Mouse (Mus musculus) urinary bladder, postnatal 4 days (tissue): ENCODE measurements around the gene Crtac1.

Experiments
- DNase-seq, 2 experiments: peaks; one replicate each; pipeline ENCODE4 v3.0.0; 2021 to 2022; ENCODE audit warnings: low spot score in 2 of 2

Crtac1 gene

GRCm38 (mm10) chr19:42425208-42425607 lies 6.4 kb downstream of the Crtac1 start:
- no peak for DNase-seq

DNA sequence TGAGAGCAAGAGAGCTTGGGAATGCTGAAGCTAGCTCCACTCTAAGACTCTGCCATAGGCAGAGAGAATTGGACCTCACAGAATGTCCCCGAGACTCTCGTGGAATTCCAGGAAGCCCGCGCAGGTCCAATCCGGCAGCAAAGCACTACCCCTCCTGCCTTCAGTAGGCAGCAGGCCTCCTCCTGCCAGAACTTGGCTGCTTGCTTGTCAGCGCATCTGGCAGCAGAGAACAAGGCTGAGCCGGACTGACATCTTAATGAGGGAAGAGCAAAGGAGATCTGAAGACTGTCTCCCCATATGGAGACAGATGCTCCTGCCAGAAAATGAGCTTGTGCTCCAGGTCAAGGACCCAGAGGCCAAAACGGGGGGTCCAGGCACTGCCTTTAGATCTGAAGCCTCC lies 16.5 kb downstream of the Crtac1 start:
- no peak for DNase-seq

GRCm38 (mm10) chr19:42409856-42410255 lies 21.7 kb downstream of the Crtac1 start:
- DNase-seq = no peak

DNA sequence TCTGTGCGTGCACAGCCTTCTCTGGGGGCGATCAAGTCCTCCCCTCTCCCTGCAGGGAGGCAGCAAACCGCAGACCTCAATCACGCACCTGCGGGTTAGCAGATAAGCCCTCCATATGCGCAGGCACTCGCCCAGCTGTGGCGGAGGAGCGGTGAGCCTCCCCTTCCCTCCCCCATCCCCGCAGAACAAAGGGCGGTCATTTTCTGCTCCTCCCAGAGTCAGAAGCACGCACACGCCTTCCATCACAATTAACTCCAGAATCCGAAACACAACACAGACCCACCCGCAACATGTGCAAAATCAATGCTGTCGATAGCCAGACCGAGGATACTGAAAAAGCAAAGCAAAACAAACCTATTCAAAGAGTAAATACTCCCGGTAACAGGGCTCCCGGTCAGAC lies 22.4 kb downstream of the Crtac1 start:
- DNase-seq = no peak

DNA sequence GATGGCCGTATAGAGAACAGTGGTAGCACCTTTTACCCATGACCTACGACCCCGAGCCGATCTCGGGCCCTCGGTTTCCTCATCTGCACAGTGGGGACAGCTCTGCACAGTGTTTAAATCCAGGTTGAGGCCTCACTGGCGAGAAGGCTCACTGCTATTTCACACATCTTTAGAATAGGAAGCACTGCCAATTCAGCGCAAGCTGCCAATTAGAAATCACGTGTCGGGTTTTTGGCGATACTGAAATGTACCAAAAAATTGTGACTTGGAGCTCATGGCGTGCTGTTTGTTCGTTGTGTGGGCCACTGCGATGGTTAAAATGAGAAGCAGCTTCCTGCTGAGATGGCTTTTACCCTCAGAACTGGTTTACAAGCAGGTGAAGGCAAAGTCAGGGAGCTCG lies 27.2 kb downstream of the Crtac1 start:
- DNase-seq = no peak

DNA sequence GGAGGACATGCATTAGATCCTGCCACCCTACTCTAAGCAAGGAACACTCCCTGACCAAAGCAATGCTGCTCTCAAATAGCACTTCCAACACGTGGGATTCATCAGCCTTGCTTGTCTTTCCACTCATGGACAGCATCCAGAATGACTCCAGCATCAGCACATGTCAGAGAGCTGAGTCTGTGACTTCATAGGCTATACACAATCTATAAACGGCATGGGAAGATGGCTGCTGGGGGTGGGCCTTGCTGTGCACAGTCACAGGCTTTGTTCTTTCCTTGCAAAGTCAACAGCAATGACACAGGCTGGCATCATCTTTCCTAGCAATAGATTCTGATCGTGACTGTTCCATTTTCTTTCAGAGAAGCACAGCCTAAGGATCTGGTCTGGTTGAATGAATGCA lies 31.6 kb downstream of the Crtac1 start:
- DNase-seq = no peak

GRCm38 (mm10) chr19:42397281-42397680 lies 34.3 kb downstream of the Crtac1 start:
- peak in 1 of 2 experiments; percentile 75 for DNase-seq

DNA sequence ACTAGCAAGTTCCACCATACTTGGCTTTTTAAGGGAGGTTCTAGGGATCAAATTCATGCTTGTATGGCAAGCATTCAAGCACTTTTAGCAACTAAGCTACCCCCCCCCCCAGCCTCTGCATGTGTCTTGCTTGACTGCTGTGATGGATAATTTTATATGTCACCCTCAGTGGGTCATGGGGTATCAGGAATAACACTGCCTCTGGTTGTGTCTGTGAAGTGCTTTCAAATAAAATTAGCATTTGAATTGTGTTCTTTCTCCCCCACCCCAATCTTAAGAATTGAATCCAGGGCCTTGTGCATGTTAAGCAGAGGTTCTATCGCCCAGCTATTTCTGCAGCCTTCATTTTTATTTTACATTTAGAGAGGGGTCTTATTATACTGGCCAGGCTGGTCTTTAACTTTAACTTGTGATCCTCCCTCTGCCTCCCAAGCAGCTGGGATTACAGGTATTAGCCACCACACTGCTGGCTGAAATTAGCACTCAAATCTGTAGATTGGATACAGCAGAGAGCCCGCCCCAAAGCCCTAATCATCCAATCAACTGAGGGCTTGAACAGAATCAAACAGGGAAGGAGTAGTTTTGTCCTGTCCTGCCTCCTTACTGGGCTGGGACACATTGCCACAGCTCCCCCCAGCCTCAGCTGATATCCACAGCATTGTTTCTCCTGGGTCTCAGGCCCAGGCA lies 36.6 kb downstream of the Crtac1 start:
- DNase-seq = no peak

GRCm38 (mm10) chr19:42393920-42394319 lies 37.7 kb downstream of the Crtac1 start:
- DNase-seq = no peak

GRCm38 (mm10) chr19:42392094-42392493 lies 39.5 kb downstream of the Crtac1 start:
- DNase-seq = no peak

- DNase-seq = no peak
These were observed 42.0 kb downstream of the Crtac1 start for GRCm38 (mm10) chr19:42389574-42389973.

DNA sequence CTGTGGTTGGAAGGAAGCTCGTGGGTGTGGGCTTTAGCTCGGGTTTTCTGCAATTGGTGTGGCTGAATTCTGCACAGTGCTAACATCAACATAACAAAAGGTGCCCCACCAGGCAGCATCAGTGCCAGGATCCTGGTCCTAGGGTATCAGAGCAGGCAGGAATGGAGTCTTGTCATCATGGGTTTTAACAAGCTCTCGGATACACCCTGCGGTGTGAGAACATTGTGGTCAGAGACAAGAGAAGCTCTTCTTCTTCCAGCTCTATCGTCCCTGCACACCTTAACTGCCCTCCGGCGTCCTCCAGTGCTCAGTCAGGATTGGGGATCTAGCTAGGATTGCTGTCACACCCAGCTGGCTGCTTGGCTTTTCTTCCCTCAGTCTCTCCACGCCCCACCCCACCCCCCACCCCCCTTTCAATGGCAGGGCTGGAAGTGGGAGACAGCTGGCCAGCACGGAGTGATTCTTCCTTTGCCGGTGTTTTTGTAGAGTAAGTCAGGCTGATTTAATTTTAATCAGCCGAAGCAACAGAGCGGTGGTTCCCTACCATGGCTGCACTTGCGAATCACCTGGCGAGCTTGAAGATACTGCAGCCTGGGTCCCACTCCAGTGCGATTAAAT lies 46.5 kb downstream of the Crtac1 start:
- no peak for DNase-seq

- no peak for DNase-seq
These were observed 50.6 kb downstream of the Crtac1 start for GRCm38 (mm10) chr19:42380981-42381373.

DNA sequence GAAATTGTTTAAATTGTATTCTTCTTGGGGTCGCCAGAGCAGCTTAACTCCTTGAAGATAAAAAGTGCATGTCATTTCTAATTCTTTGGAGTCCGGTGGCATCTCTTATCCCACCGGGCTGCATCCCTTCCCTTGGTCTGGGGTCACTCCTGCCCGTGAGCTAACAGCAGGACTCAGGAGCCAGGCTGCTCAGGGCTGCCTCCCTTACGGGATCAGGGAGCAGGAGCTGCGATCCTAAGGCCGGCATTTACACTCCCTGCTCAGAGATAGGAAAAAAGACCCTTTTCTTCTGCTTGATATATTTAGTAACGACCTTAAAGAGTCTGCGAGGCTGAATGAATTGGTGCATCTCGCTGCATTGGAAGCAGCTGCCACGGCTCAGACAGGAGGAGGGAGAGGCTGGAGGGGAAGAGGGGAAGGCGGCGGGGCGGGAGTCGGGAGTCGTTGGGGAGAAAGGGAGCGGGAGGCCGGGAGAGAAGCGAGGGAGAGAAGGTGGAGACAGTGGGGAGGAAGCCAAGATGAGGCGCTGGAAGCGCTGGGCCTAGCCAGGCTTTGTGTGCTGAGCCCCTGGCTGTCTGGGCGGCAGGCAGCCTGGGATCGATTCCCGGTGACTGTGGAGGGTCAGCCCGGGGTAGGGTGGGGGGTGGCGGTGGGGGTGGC lies 51.1 kb downstream of the Crtac1 start:
- DNase-seq = no peak

- no peak for DNase-seq
These were observed 51.8 kb downstream of the Crtac1 start for GRCm38 (mm10) chr19:42379798-42380197.

- DNase-seq = no peak
These were observed 54.4 kb downstream of the Crtac1 start for GRCm38 (mm10) chr19:42377206-42377605.

GRCm38 (mm10) chr19:42363551-42363950 lies 68.0 kb downstream of the Crtac1 start:
- DNase-seq = no peak

GRCm38 (mm10) chr19:42358406-42358805 lies 73.2 kb downstream of the Crtac1 start:
- DNase-seq = no peak

GRCm38 (mm10) chr19:42356854-42357253 lies 74.7 kb downstream of the Crtac1 start:
- no peak for DNase-seq

- no peak for DNase-seq
These were observed 76.1 kb downstream of the Crtac1 start for GRCm38 (mm10) chr19:42355476-42355875.

- DNase-seq = no peak
These were observed 90.4 kb downstream of the Crtac1 start for GRCm38 (mm10) chr19:42341183-42341582.

DNA sequence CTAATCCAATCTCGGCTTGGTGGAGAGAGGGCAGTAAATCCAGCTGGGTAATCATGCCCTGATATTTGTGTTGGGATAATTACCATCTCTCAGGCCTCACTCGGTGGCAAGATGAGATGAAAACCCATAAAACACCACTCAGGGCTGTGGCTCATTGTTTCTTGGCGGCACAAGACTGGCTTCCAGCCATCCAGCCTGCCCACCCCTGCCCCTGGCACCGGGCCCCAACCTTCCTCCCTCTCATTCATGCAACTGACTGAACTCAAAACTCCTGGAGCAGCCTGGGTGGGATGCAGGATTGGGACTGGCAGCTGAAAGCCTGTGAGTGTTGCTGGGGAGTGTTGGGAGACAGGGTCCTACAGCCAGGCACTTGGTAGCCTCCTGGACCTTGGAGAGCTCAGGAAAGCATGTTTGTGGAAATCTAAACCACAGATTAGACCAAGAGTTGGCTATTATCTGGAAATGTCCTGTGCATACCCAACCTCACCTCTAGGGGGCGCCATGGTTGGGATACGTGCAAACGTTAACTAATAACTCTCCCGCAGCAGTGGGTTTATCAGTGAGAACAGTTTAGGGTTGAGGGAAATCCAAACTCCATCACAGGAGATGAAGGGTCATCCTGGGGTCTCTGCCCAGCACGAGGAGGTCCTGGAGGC lies 99.4 kb downstream of the Crtac1 start:
- DNase-seq = no peak

DNA sequence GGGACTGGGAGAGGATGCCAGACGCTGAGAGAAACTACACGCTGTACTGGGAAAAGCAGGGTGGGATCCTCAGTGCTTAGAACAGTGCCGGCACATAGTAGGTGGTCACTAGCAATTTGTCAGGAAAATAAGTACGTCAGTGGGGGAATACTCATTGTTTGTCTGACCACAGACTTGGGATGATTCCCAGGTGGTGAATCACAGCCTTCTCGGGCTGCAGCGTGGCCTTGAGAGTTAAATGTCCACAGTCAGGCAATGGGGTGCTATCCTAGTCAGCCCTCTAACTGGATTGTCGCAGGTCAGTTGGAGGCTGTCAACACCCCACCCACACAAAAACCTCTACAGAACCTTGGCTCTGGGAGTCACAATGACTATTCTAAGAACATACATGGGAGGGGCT lies 100.1 kb downstream of the Crtac1 start:
- no peak for DNase-seq
